Mouse (Mus musculus): ENCODE results near the gene Sec61a1. TPM values are rescaled to one million over a fixed set of nuclear protein-coding genes. Genes with fewer than 3 reads are reported as not detected.

Gene Sec61a1
- total and polyA plus RNA-seq, 3 experiments = 139 to 276 (median 237) TPM

DNA sequence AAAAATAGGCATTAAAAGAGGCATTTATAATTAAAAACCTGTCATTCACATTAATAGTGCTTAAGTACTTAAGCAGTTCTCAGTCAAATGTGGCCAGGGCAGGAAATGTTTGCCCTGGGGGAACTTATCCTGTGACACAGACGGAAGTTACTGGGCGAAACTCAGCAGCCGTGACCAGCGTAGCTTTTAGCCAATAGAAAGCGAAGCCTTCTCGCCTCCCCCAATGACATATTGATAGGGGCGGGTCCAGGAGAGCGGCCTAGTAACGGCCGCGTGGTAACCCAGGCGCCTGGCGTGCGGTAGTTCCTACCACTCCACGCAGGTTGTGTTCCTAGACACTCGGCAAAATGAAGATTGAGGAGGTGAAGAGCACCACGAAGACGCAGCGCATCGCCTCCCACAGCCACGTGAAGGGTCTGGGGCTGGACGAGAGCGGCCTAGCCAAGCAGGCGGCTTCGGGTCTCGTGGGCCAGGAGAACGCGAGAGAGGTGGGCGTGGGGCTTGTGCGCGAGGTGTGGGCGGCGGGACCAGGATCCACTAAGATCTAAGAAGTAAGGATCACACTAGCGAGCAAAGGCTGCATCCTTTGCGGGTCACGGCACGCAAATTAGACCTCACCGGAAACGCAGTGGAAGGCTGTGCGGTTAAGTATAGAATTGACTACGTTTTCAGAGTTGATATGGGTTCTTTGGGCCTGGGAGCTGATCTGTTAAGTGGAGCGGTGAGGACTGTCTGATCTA, 53.4 kb downstream of the Sec61a1 start, which contains the start of gene Ruvbl1:
Gene Ruvbl1, plus strand, starts transcription at position 229 of the 740 bp plus-strand sequence.
- peak; percentile 97 for DNase-seq (ENCODE audit: extremely low read depth)
- Histone ChIP-seq H3K36me3 (replicated peaks in 1 of 2; ENCODE audit: control insufficient read depth in 1 of 2, insufficient read depth in 1 of 2, low read length in 1 of 2) (peaks cover 26 to 38% of the 10 kb centered on the region in 2 experiments), H3K4me3 (replicated peaks in 1 of 3; ENCODE audit: low read depth in 2 of 3, low read length in 2 of 3, poor library complexity in 1 of 3) (peak within 1 kb of the TSS; percentile 77 to 95 (median 87)), H3K9me3 (replicated peaks; ENCODE audit: low read length) (no peaks in the 10 kb centered on the region), H3K9ac (ENCODE audit: insufficient read depth, low read depth) (peak within 1 kb of the TSS; percentile 51), H3K4me2 (ENCODE audit: insufficient read depth, low read depth, poor library complexity, severe bottlenecking) (peak within 1 kb of the TSS; percentile 72), H3K79me2 (replicated peaks; ENCODE audit: control insufficient read depth, extremely low read depth, insufficient read depth, poor library complexity, severe bottlenecking) (peaks cover 24% of the 10 kb centered on the region), H3K27me3 (replicated peaks) (no peaks in the 10 kb centered on the region), H3K27ac (ENCODE audit: insufficient read depth, low read depth) (peak within 1 kb of the TSS; percentile 8; the same call in 1 of the 2 replicates), H3K4me1 (ENCODE audit: control insufficient read depth in 1 of 2, insufficient read depth in 2 of 2) (peaks cover 14 to 41% of the 10 kb centered on the region in 2 experiments)
- in situ Hi-C loops (cut with MboI; ENCODE audit: low pct_ligation_motif_present, low pct_unique_long_range_greater_than_20kb, low sequenced_read_pairs) = no loop called here
- TF ChIP-seq MAX (IDR thresholded peaks at IDR 0.05; ENCODE audit: low read length) (peak; percentile 92), UBTF (IDR thresholded peaks at IDR 0.05; ENCODE audit: low read depth, low read length) (no peak), ETS1 (conservative IDR thresholded peaks at IDR 0.05; ENCODE audit: low read depth, low read length) (no peak), MYC (IDR thresholded peaks at IDR 0.05; ENCODE audit: low read depth, low read length) (peak; percentile 95), POLR2A (IDR thresholded peaks at IDR 0.05; ENCODE audit: low read depth, low read length) (peak; percentile 65), KAT2A (IDR thresholded peaks at IDR 0.05; ENCODE audit: insufficient replicate concordance, low read length) (peak; percentile 79; the same call in 1 of the 2 replicates), E2F4 (IDR thresholded peaks at IDR 0.05; ENCODE audit: insufficient replicate concordance, low read depth, low read length) (no peak), MAFK (IDR thresholded peaks at IDR 0.05; ENCODE audit: insufficient replicate concordance, low read length) (no peak), MEF2A (IDR thresholded peaks at IDR 0.05; ENCODE audit: borderline replicate concordance, low read depth, low read length) (peak; percentile 23; the same call in 1 of the 2 replicates), USF1 (IDR thresholded peaks at IDR 0.05; ENCODE audit: low read depth, low read length) (no peak), HCFC1 (IDR thresholded peaks at IDR 0.05; ENCODE audit: low read depth, low read length) (peak; percentile 87), CHD1 (IDR thresholded peaks at IDR 0.05; ENCODE audit: low read depth, low read length) (no peak), CTCF (conservative IDR thresholded peaks at IDR 0.05 in 1 of 2, IDR thresholded peaks at IDR 0.05 in 1 of 2; ENCODE audit: low read depth in 2 of 2, low read length in 2 of 2) (no peak), IRF4 (IDR thresholded peaks at IDR 0.05; ENCODE audit: low read depth, low read length) (peak; percentile 82), ELF1 (IDR thresholded peaks at IDR 0.05; ENCODE audit: low read depth, low read length) (peak; percentile 80), USF2 (conservative IDR thresholded peaks at IDR 0.05; ENCODE audit: low read depth, low read length) (no peak), ZKSCAN1 (IDR thresholded peaks at IDR 0.05; ENCODE audit: borderline replicate concordance, low read depth, low read length) (no peak), ZNF384 (IDR thresholded peaks at IDR 0.05; ENCODE audit: low read depth, low read length) (no peak), MXI1 (IDR thresholded peaks at IDR 0.05; ENCODE audit: low read depth, low read length) (peak; percentile 95), TCF12 (IDR thresholded peaks at IDR 0.05; ENCODE audit: low read depth, low read length) (peak; percentile 80), CHD2 (IDR thresholded peaks at IDR 0.05; ENCODE audit: low read length) (peak; percentile 93), SMC3 (IDR thresholded peaks at IDR 0.05; ENCODE audit: low read depth, low read length) (no peak), MAZ (IDR thresholded peaks at IDR 0.05; ENCODE audit: low read depth, low read length) (peak; percentile 38; the same call in 1 of the 2 replicates), GABPA (IDR thresholded peaks at IDR 0.05; ENCODE audit: insufficient replicate concordance, low read depth, low read length) (peak; percentile 7; the same call in 1 of the 2 replicates), JUN (IDR thresholded peaks at IDR 0.05; ENCODE audit: insufficient read depth, low read depth, low read length) (no peak), ZMIZ1 (IDR thresholded peaks at IDR 0.05; ENCODE audit: low read depth, low read length) (peak; percentile 77; the same call in 1 of the 2 replicates), BHLHE40 (IDR thresholded peaks at IDR 0.05; ENCODE audit: low read depth, low read length) (no peak), RAD21 (IDR thresholded peaks at IDR 0.05; ENCODE audit: low read depth, low read length) (no peak), TBP (conservative IDR thresholded peaks at IDR 0.05; ENCODE audit: low read depth, low read length) (peak; percentile 86), RCOR1 (conservative IDR thresholded peaks at IDR 0.05; ENCODE audit: low read depth, low read length) (no peak), NELFE (IDR thresholded peaks at IDR 0.05; ENCODE audit: low read depth, low read length) (peak; percentile 59), PAX5 (IDR thresholded peaks at IDR 0.05; ENCODE audit: low read length) (peak; percentile 94), POLR2AphosphoS2 (IDR thresholded peaks at IDR 0.05; ENCODE audit: low read depth, low read length) (no peak), JUND (conservative IDR thresholded peaks at IDR 0.05; ENCODE audit: low read depth, low read length) (no peak), EP300 (IDR thresholded peaks at IDR 0.05; ENCODE audit: low read length) (no peak), SIN3A (IDR thresholded peaks at IDR 0.05; ENCODE audit: low read length) (peak; percentile 40; the same call in 1 of the 2 replicates), NRF1 (IDR thresholded peaks at IDR 0.05; ENCODE audit: low read depth, low read length) (0 out of 2 replicates have a peak, but pooled peaks have one; percentile 20), ZC3H11A (IDR thresholded peaks at IDR 0.05; ENCODE audit: low read depth, low read length) (no peak)
- dilution Hi-C loops (cut with MboI; ENCODE audit: extremely low pct_ligation_motif_present, extremely low pct_unique_long_range_greater_than_20kb, low sequenced_read_pairs) = no loop called here
